ENCODE assay signal across 8 mouse cellular contexts in the genomic region with DNA sequence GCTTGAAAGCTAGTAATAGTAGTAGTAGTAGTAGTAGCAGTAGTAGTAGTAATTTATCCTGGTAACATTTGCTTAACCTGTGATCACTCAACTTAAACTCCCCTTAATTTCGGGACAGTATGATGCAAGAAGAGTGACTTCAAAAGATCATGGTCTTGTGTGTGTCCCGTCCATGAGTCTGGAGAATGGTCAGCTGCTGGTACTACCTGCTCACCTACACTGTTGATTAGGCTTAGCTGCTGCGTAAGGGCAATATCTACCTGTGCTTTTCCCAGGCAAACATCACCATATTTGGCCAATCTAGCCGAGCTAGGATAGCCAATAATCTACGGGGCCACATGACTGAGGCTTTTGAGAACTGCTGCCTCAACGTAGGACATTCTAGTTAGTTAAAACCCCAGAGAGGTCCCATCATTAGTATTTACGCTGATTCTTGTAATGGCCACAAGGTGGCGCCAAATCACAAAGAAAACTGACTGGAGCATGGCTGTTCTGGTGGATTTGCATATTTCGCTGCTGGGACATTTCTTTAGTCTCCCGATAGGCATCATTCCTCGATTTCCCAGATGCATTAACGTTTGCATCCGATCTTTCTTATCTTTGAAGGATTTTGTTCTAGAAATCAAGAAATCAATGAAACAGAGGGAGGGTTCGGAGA. TPM values are rescaled to one million over a fixed set of nuclear protein-coding genes. Genes with fewer than 3 reads are reported as not detected.
DNase-seq lines count a peak whose midpoint lies in the region; ATAC-seq and TF ChIP-seq lines count a peak whose summit lies in the region.

No protein-coding gene starts in this region.

- H3K9me3 ChIP-seq in forebrain, postnatal 0 days (ENCODE audit: low read length): no peaks in the 10 kb centered on the region
- H3K9me3 ChIP-seq in hindbrain, embryonic 11.5 days (ENCODE audit: control insufficient read depth, low read length): no peaks in the 10 kb centered on the region
- H3K9me3 ChIP-seq in lung, embryonic 14.5 days (ENCODE audit: low read depth, low read length): no peaks in the 10 kb centered on the region

- ATAC-seq in forebrain, postnatal 0 days: peak; percentile 93
- peak; percentile 93 for ATAC-seq in hindbrain, embryonic 11.5 days (ENCODE audit: low FRiP score)
- ATAC-seq in lung, embryonic 14.5 days (ENCODE audit: insufficient read depth): peak; percentile 91
- peak; percentile 66; the same call in 1 of the 2 replicates for ATAC-seq in neutrophil, adult 5-6 weeks (ENCODE audit: extremely low read depth, insufficient number of reproducible peaks, low FRiP score, poor library complexity, severe bottlenecking)

- 0 out of 2 replicates have a peak overlapping the region, but pooled peaks have one; percentile 25 for H3K4me2 ChIP-seq in forebrain, postnatal 0 days (ENCODE audit: low read depth)
- peak overlapping the region; percentile 21; the same call in 1 of the 2 replicates for H3K4me2 ChIP-seq in hindbrain, embryonic 11.5 days (replicated peaks; ENCODE audit: low read depth, low read length)
- H3K4me2 ChIP-seq in lung, embryonic 14.5 days: peak overlapping the region; percentile 52

- no peaks in the 10 kb centered on the region for H3K36me3 ChIP-seq in forebrain, postnatal 0 days (ENCODE audit: insufficient read depth)
- no peaks in the 10 kb centered on the region for H3K36me3 ChIP-seq in hindbrain, embryonic 11.5 days (ENCODE audit: control insufficient read depth, insufficient read depth, low read length)
- no peaks in the 10 kb centered on the region for H3K36me3 ChIP-seq in lung, embryonic 14.5 days (ENCODE audit: insufficient read depth)

- H3K27me3 ChIP-seq in forebrain, postnatal 0 days (ENCODE audit: insufficient read depth, low read length): no peaks in the 10 kb centered on the region
- H3K27me3 ChIP-seq in hindbrain, embryonic 11.5 days (ENCODE audit: control insufficient read depth, insufficient read depth, low read length): no peaks in the 10 kb centered on the region
- H3K27me3 ChIP-seq in lung, embryonic 14.5 days (ENCODE audit: insufficient read depth, low read length): no peaks in the 10 kb centered on the region

- no peak overlapping the region; the same call in 1 of the 2 replicates for H3K4me3 ChIP-seq in forebrain, postnatal 0 days (ENCODE audit: low read depth, low read length)
- no peak overlapping the region for H3K4me3 ChIP-seq in hindbrain, embryonic 11.5 days (ENCODE audit: low read depth, low read length)
- H3K4me3 ChIP-seq in lung, embryonic 14.5 days (ENCODE audit: low read depth, low read length): no peak overlapping the region

- no peaks in the 10 kb centered on the region for H3K4me1 ChIP-seq in forebrain, postnatal 0 days (ENCODE audit: insufficient read depth)
- H3K4me1 ChIP-seq in hindbrain, embryonic 11.5 days (replicated peaks; ENCODE audit: control insufficient read depth, insufficient read depth, low read length): no peaks in the 10 kb centered on the region
- no peaks in the 10 kb centered on the region for H3K4me1 ChIP-seq in lung, embryonic 14.5 days (ENCODE audit: insufficient read depth)

- DNase-seq in MEL-GATA-1-ER (ENCODE audit: extremely low read depth, low read depth): peak; percentile 46
- peak; percentile 19 for DNase-seq in cerebellum, adult 11-12 months
- DNase-seq in forebrain, postnatal 0 days: peak; percentile 93
- peak; percentile 88 for DNase-seq in hindbrain, embryonic 11.5 days (ENCODE audit: low spot score)
- DNase-seq in layer of hippocampus, adult 9-10 months (ENCODE audit: low spot score): peak; percentile 65
- DNase-seq in lung, embryonic 14.5 days: peak; percentile 93
- peak; percentile 64 for DNase-seq in thymus, postnatal 25 days

- TF ChIP-seq CTCF in forebrain, postnatal 0 days (IDR thresholded peaks at IDR 0.05; ENCODE audit: low read depth): peak; percentile 94
- TF ChIP-seq CTCF in lung, embryonic 14.5 days (IDR thresholded peaks at IDR 0.05; ENCODE audit: low read depth): peak; percentile 89

- no peak overlapping the region for H3K9ac ChIP-seq in forebrain, postnatal 0 days
- no peak overlapping the region for H3K9ac ChIP-seq in hindbrain, embryonic 11.5 days (ENCODE audit: low read depth, low read length)
- H3K9ac ChIP-seq in lung, embryonic 14.5 days: 0 out of 2 replicates have a peak overlapping the region, but pooled peaks have one; percentile 11

- H3K27ac ChIP-seq in forebrain, postnatal 0 days (ENCODE audit: low read depth, low read length): no peak overlapping the region
- no peak overlapping the region for H3K27ac ChIP-seq in hindbrain, embryonic 11.5 days (ENCODE audit: low read depth, low read length)
- no peak overlapping the region for H3K27ac ChIP-seq in lung, embryonic 14.5 days (ENCODE audit: low read depth)

- WGBS in forebrain, postnatal 0 days: 19% methylated on average over 14 of the region's 14 CpGs
- 22% methylated on average over 14 of the region's 14 CpGs for WGBS in hindbrain, embryonic 11.5 days
- WGBS in lung, embryonic 14.5 days: 16% methylated on average over 14 of the region's 14 CpGs

RNA-seq across cellular contexts. Expression of a gene that starts 26.0 kb away (rescaled TPM):
- 2.0 TPM in 2 replicates for total RNA-seq in forebrain, postnatal 0 days (2014; rRNA removed)
- 1.2 and 1.5 TPM in 2 replicates for polyA plus RNA-seq in forebrain, postnatal 0 days (2015; fragmentation: Nextera tagmentation; extraction: Ambion mirVana)
- polyA plus RNA-seq in hindbrain, embryonic 11.5 days (2014; fragmentation: Nextera tagmentation; extraction: Ambion mirVana): 0.45 and 1.6 TPM in 2 replicates
- polyA plus RNA-seq in lung, embryonic 14.5 days (2014; fragmentation: Nextera tagmentation; extraction: Ambion mirVana): 0.86 and 1.4 TPM in 2 replicates
- 255 and 275 TPM in 2 replicates for total RNA-seq in neutrophil, adult 5-6 weeks (2017)

Comparison
In these comparisons a context has a peak if more than half of its experiments do, and no peak if none do; other contexts are left out.
1. DNase-seq: peak in every context shown above with its lines; median percentile 93 in forebrain, postnatal 0 days; 93 in lung, embryonic 14.5 days; 88 in hindbrain, embryonic 11.5 days; 65 in layer of hippocampus, adult 9-10 months; 64 in thymus, postnatal 25 days; 46 in MEL-GATA-1-ER; 19 in cerebellum, adult 11-12 months.